In the genomic region with DNA sequence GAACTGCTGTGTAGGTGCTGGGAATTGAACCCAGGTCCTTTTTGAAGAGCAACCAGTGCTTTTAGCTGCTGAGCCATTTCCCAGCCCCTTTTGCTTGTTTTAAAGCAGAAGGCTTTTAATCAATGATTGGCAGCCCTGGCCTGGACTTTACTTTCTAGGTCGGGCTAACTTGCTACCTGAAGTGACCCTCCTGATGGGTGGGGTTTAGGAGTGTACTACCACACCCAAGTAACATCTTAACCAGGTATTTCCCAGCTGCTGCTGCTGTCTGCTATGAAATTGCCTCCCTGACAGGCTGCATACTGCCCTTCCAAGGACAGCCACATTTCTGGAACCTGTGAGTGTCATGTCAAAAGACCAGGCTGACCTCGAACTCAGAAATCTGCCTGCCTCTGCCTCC, we compare ENCODE assay signal across 12 mouse cellular contexts.
"Had no signal": no experiment of that assay in that cellular context is flagged by ENCODE, and none has a peak within 500 bp of the region (broad histone marks: within the 10 kb centered on the region; RNA-seq: fewer than 3 reads in every experiment).

No protein-coding gene starts in this region.

- H3K4me2 ChIP-seq: intestine, embryonic 15.5 days; limb, embryonic 12.5 days; midbrain, embryonic 13.5 days had no signal

- H3K4me1 ChIP-seq: intestine, embryonic 15.5 days had no signal

- ATAC-seq: intestine, embryonic 15.5 days; lung, postnatal 0 days; midbrain, embryonic 13.5 days had no signal

- DNase-seq: layer of hippocampus, adult 9-11 months; liver; lung, adult 2 months; lung, postnatal 36 days; right cerebral cortex, postnatal 14 days; thymus, postnatal 4 days had no signal

- H3K9ac ChIP-seq: intestine, embryonic 15.5 days; limb, embryonic 12.5 days; liver, embryonic 14.5 days; midbrain, embryonic 13.5 days had no signal

- H3K27ac ChIP-seq: intestine, embryonic 15.5 days; limb, embryonic 12.5 days; liver, embryonic 14.5 days; midbrain, embryonic 13.5 days; stomach, postnatal 0 days had no signal

- H3K4me3 ChIP-seq: intestine, embryonic 15.5 days; limb, embryonic 12.5 days; midbrain, embryonic 13.5 days had no signal

- H3K27me3 ChIP-seq: intestine, embryonic 15.5 days; limb, embryonic 12.5 days; midbrain, embryonic 13.5 days had no signal

- H3K9me3 ChIP-seq: intestine, embryonic 15.5 days; limb, embryonic 12.5 days; midbrain, embryonic 13.5 days had no signal
